Mouse (Mus musculus): Measurements from ENCODE around the gene AW551984. TPM values are rescaled to one million over a fixed set of nuclear protein-coding genes. Genes with fewer than 3 reads are reported as not detected.

Gene AW551984
- polyA plus RNA-seq, 1 experiment from 2014 or later, result 10.6 TPM

DNA sequence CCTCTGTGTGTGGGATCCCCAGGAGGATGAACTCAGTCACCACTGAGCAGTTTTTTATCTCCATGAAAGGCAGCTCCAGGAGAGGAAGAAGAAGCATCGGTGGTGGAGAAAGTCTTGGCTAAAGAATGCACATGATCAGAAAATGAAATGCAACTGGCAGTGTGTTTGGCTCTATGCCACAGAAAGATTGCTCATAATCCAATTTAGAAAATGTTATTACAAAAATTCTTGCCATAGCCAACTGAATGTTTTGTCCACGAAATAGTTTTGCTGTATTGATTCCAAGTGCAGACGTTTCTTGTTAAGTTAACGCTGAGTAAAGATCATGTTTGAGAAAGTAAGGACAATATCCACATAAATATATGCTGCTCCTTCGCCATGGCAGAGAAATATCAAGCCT lies 53.4 kb downstream of the AW551984 start:
- no peak for ATAC-seq (ENCODE audit: low FRiP score, low TSS enrichment)
- no peaks in the 10 kb centered on the region for H3K36me3 ChIP-seq (ENCODE audit: control insufficient read depth, insufficient read depth, low read length)
- no peak for TF ChIP-seq CTCF (IDR thresholded peaks at IDR 0.05; ENCODE audit: low read depth)
- no peak for TF ChIP-seq EP300 (optimal IDR thresholded peaks at IDR 0.05)
- H3K27me3 ChIP-seq (ENCODE audit: control insufficient read depth, insufficient read depth, low read length), result no peaks in the 10 kb centered on the region
- H3K4me2 ChIP-seq (replicated peaks; ENCODE audit: low read depth), result no peak overlapping the region
- no peak overlapping the region for H3K27ac ChIP-seq (replicated peaks)
- no peak for DNase-seq (ENCODE audit: low spot score)
- H3K9me3 ChIP-seq (ENCODE audit: control insufficient read depth, low read length), result no peaks in the 10 kb centered on the region
- H3K4me3 ChIP-seq (ENCODE audit: low read depth, low read length), result no peak overlapping the region
- 51% methylated on average over 5 of the region's 5 CpGs for WGBS
- H3K9ac ChIP-seq (ENCODE audit: low read length), result no peak overlapping the region
- H3K4me1 ChIP-seq (replicated peaks; ENCODE audit: control insufficient read depth, insufficient read depth), result no peaks in the 10 kb centered on the region

Other genes with a start within 250 kb of the AW551984 start
- gene Olfr951, start 217.0 kb downstream of the AW551984 start, polyA plus RNA-seq (2015; fragmentation: Nextera tagmentation; extraction: Ambion mirVana), result not detected in 2 replicates
- gene Olfr952, start 177.3 kb downstream of the AW551984 start, polyA plus RNA-seq (2015; fragmentation: Nextera tagmentation; extraction: Ambion mirVana), result not detected in 2 replicates
- 0.02 TPM in 1 of 2 replicates, not detected in the other for gene Olfr954, start 147.7 kb downstream of the AW551984 start, polyA plus RNA-seq (2015; fragmentation: Nextera tagmentation; extraction: Ambion mirVana)
- not detected in 2 replicates for gene Olfr955, start 132.5 kb downstream of the AW551984 start, polyA plus RNA-seq (2015; fragmentation: Nextera tagmentation; extraction: Ambion mirVana)
- gene Olfr44, start 110.4 kb downstream of the AW551984 start, polyA plus RNA-seq (2015; fragmentation: Nextera tagmentation; extraction: Ambion mirVana), result not detected in 2 replicates
- not detected in 2 replicates for gene Olfr957, start 88.6 kb downstream of the AW551984 start, polyA plus RNA-seq (2015; fragmentation: Nextera tagmentation; extraction: Ambion mirVana)
- gene Olfr958, start 50.3 kb downstream of the AW551984 start, polyA plus RNA-seq (2015; fragmentation: Nextera tagmentation; extraction: Ambion mirVana), result not detected in 2 replicates
- gene Olfr959, start 28.8 kb downstream of the AW551984 start, polyA plus RNA-seq (2015; fragmentation: Nextera tagmentation; extraction: Ambion mirVana), result not detected in 2 replicates
- gene Olfr148, start 6.3 kb upstream of the AW551984 start, polyA plus RNA-seq (2015; fragmentation: Nextera tagmentation; extraction: Ambion mirVana), result not detected in 2 replicates
- not detected in 2 replicates for gene Olfr960, start 17.0 kb upstream of the AW551984 start, polyA plus RNA-seq (2015; fragmentation: Nextera tagmentation; extraction: Ambion mirVana)
- not detected in 2 replicates for gene Olfr961, start 40.7 kb upstream of the AW551984 start, polyA plus RNA-seq (2015; fragmentation: Nextera tagmentation; extraction: Ambion mirVana)
- gene Olfr963, start 62.8 kb upstream of the AW551984 start, polyA plus RNA-seq (2015; fragmentation: Nextera tagmentation; extraction: Ambion mirVana), result not detected in 2 replicates
- gene Olfr149, start 102.7 kb upstream of the AW551984 start, polyA plus RNA-seq (2015; fragmentation: Nextera tagmentation; extraction: Ambion mirVana), result not detected in 2 replicates
- gene Olfr965, start 107.0 kb upstream of the AW551984 start, polyA plus RNA-seq (2015; fragmentation: Nextera tagmentation; extraction: Ambion mirVana), result not detected in 2 replicates
- not detected in 2 replicates for gene Olfr150, start 126.6 kb upstream of the AW551984 start, polyA plus RNA-seq (2015; fragmentation: Nextera tagmentation; extraction: Ambion mirVana)
- gene Olfr967, start 141.8 kb upstream of the AW551984 start, polyA plus RNA-seq (2015; fragmentation: Nextera tagmentation; extraction: Ambion mirVana), result not detected in 2 replicates
- gene Olfr968, start 178.8 kb upstream of the AW551984 start, polyA plus RNA-seq (2015; fragmentation: Nextera tagmentation; extraction: Ambion mirVana), result not detected in 2 replicates
- not detected in 2 replicates for gene Olfr969, start 186.5 kb upstream of the AW551984 start, polyA plus RNA-seq (2015; fragmentation: Nextera tagmentation; extraction: Ambion mirVana)
- gene Olfr970, start 204.5 kb upstream of the AW551984 start, polyA plus RNA-seq (2015; fragmentation: Nextera tagmentation; extraction: Ambion mirVana), result not detected in 2 replicates
- not detected in 2 replicates for gene Olfr971, start 232.5 kb upstream of the AW551984 start, polyA plus RNA-seq (2015; fragmentation: Nextera tagmentation; extraction: Ambion mirVana)

Measured in stomach, postnatal 0 days (tissue).